Mouse (Mus musculus) gastrocnemius, adult 18-20 months (tissue): ENCODE results near the gene Zdhhc6. TPM values are rescaled to one million over a fixed set of nuclear protein-coding genes. Genes with fewer than 3 reads are reported as not detected.
A peak's percentile ranks its signal among the peaks of the same experiment; 100 is the strongest.

Source experiments
- DNase-seq: peaks from one replicate; pipeline ENCODE4 v3.0.0; 2021; ENCODE audit warnings: low spot score
- long read RNA-seq, 2 experiments: library from polyadenylated mRNA; stranded (forward); transcript quantifications; one replicate each; pipeline ENCODE4 v2.0.0; 2021
- total RNA-seq, 2 experiments: library from RNA; stranded (reverse); gene quantifications; 2 replicates each; pipeline ENCODE4 v1.2.3; 2021

Zdhhc6 gene
- 10 to 100 TPM; 20.0 to 21.4 TPM for total RNA-seq
- long read RNA-seq, experiment 1, transcript Zdhhc6-207 (11 exons, 2,168 nt) = major isoform, 65 of 72 reads
- long read RNA-seq, experiment 1, partial matches to known transcripts = 2 of 72 reads
- long read RNA-seq, experiment 1, other reads (novel, unspliced or antisense) = 4 of 72 reads
- long read RNA-seq, experiment 2, transcript Zdhhc6-207 (11 exons, 2,168 nt) = major isoform, 55 of 63 reads
- long read RNA-seq, experiment 2, partial matches to known transcripts = 1 of 63 reads
- long read RNA-seq, experiment 2, other reads (novel, unspliced or antisense) = 5 of 63 reads

- peak; percentile 82 for DNase-seq
Measured at GRCm38 (mm10) chr19:55315452-55316108, at the start of gene Zdhhc6. Gene Zdhhc6, minus strand, starts transcription at chr19:55316032.

- DNase-seq = no peak
Measured at GRCm38 (mm10) chr19:55362606-55363005, 46.8 kb upstream of the Zdhhc6 start.

GRCm38 (mm10) chr19:55350673-55351378 is 35.0 kb upstream of the Zdhhc6 start:
- no peak for DNase-seq

GRCm38 (mm10) chr19:55348187-55348586 is 32.4 kb upstream of the Zdhhc6 start:
- DNase-seq = no peak

GRCm38 (mm10) chr19:55343274-55343673 is 27.4 kb upstream of the Zdhhc6 start:
- no peak for DNase-seq

- DNase-seq = no peak
Measured at GRCm38 (mm10) chr19:55342423-55342822, 26.6 kb upstream of the Zdhhc6 start.

- DNase-seq = no peak
Measured at GRCm38 (mm10) chr19:55341377-55341776, 25.5 kb upstream of the Zdhhc6 start.

- no peak for DNase-seq
Measured at GRCm38 (mm10) chr19:55340521-55340920, 24.7 kb upstream of the Zdhhc6 start.

GRCm38 (mm10) chr19:55337664-55338063 is 21.8 kb upstream of the Zdhhc6 start:
- no peak for DNase-seq

GRCm38 (mm10) chr19:55337066-55337465 is 21.2 kb upstream of the Zdhhc6 start:
- peak; percentile 21 for DNase-seq

GRCm38 (mm10) chr19:55336441-55336840 is 20.6 kb upstream of the Zdhhc6 start:
- DNase-seq = no peak

- DNase-seq = no peak
Measured at GRCm38 (mm10) chr19:55335881-55336280, 20.0 kb upstream of the Zdhhc6 start.

- DNase-seq = peak; percentile 71
Measured at GRCm38 (mm10) chr19:55332641-55333268, 16.9 kb upstream of the Zdhhc6 start.

- no peak for DNase-seq
Measured at GRCm38 (mm10) chr19:55331776-55332175, 15.9 kb upstream of the Zdhhc6 start.

- no peak for DNase-seq
Measured at GRCm38 (mm10) chr19:55327510-55327909, 11.7 kb upstream of the Zdhhc6 start.

- DNase-seq = no peak
Measured at GRCm38 (mm10) chr19:55322604-55323003, 6.8 kb upstream of the Zdhhc6 start.

- DNase-seq = no peak
Measured at GRCm38 (mm10) chr19:55319521-55319920, 3.7 kb upstream of the Zdhhc6 start.

GRCm38 (mm10) chr19:55319036-55319435 is 3.2 kb upstream of the Zdhhc6 start:
- no peak for DNase-seq

- DNase-seq = no peak
Measured at GRCm38 (mm10) chr19:55316901-55317300, 1.1 kb upstream of the Zdhhc6 start.

GRCm38 (mm10) chr19:55316109-55316714 is 380 bp upstream of the Zdhhc6 start, which contains the start of gene Vti1a:
Gene Vti1a, plus strand, starts transcription at chr19:55316295.
- peak; percentile 88 for DNase-seq

- no peak for DNase-seq
Measured at GRCm38 (mm10) chr19:55313649-55314048, 2.2 kb downstream of the Zdhhc6 start.
